Mouse (Mus musculus) olfactory bulb, adult 2 months (tissue): ENCODE results near the gene Cfap20.

Experiments used
- CTCF ChIP-seq: fragments of 200-500 bp; IDR thresholded peaks from 2 replicates; pipeline ENCODE4 v1.5.1; 2012; ENCODE audit warnings: low read depth, mild to moderate bottlenecking, low read length, moderate library complexity; ENCODE audit not compliant: insufficient read depth
- POLR2A ChIP-seq: fragments of 200-500 bp; IDR thresholded peaks from 2 replicates; pipeline ENCODE4 v1.6.1; 2012; ENCODE audit warnings: mild to moderate bottlenecking, low read depth, low read length, moderate library complexity; ENCODE audit not compliant: insufficient read depth

DNA sequence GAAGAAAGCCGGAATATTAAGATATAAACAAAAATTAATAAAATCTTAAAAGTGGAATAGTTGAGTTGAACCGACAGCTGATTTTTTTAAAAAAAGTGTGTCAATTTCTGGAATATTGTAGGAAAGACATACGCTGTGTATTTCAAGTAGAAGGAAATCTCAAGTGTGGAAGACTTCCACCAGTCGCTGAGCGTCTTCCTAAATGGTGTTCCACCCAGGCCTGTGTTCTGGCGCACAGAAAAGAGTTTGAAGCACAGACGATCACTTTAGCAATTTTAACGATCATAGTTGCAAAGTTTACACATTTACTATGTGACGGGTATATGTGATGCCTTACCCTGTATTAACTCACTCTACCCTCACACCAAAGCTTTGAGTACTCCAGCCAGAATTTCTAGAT is 802 bp upstream of the Cfap20 start:
- TF ChIP-seq CTCF (no peak), POLR2A (no peak)
